Mouse (Mus musculus) heart, embryonic 12.5 days (tissue): ENCODE measurements at regions not wholly inside any gene's neighbourhood (a gene's known extent, or its start where the extent isn't known, plus 50 kb on each side); places are given as distances from the start of the nearest gene placed in this dataset.

ENCODE experiments used
- ATAC-seq: fragments of 200-750 bp; cut with Nextera tagmentation; 2 replicates; pipeline ENCODE4 v1.8.0; 2017; ENCODE audit warnings: moderate TSS enrichment, moderate library complexity; ENCODE audit not compliant: insufficient number of reproducible peaks, low FRiP score
- H3K27ac ChIP-seq: fragments of 300-500 bp; sonication (generic); 2 replicates; pipeline ENCODE4 v1.5.1; 2016; ENCODE audit warnings: mild to moderate bottlenecking, moderate library complexity; ENCODE audit not compliant: poor library complexity, severe bottlenecking
- H3K27me3 ChIP-seq: fragments of 300-500 bp; sonication (generic); replicated peaks from 2 replicates; pipeline ENCODE4 v1.6.1; 2016; ENCODE audit warnings: mild to moderate bottlenecking, moderate library complexity
- H3K36me3 ChIP-seq: fragments of 300-500 bp; sonication (generic); 2 replicates; pipeline ENCODE4 v1.6.1; 2016; ENCODE audit warnings: mild to moderate bottlenecking, moderate library complexity
- H3K4me1 ChIP-seq: fragments of 300-500 bp; sonication (generic); replicated peaks from 2 replicates; pipeline ENCODE4 v1.6.1; 2016; ENCODE audit warnings: mild to moderate bottlenecking
- H3K4me2 ChIP-seq: fragments of 300-500 bp; sonication (generic); 2 replicates; pipeline ENCODE4 v1.6.1; 2016; ENCODE audit warnings: mild to moderate bottlenecking, moderate library complexity
- H3K4me3 ChIP-seq: fragments of 300-500 bp; sonication (generic); 2 replicates; pipeline ENCODE4 v1.5.1; 2016; ENCODE audit warnings: mild to moderate bottlenecking
- H3K9ac ChIP-seq: fragments of 300-500 bp; sonication (generic); 2 replicates; pipeline ENCODE4 v1.6.1; 2016; ENCODE audit warnings: mild to moderate bottlenecking, moderate library complexity
- H3K9me3 ChIP-seq: fragments of 300-500 bp; sonication (generic); replicated peaks from 2 replicates; pipeline ENCODE4 v1.6.1; 2016; ENCODE audit warnings: mild to moderate bottlenecking, moderate library complexity
- WGBS: fragments of 180-500 bp; shearing (Covaris S2); methylation state at CpG from one replicate; pipeline ENCODE4 v1.1.7; 2016; 5-methylcytosine and 5-hydroxymethylcytosine counted together

- Histone ChIP-seq H3K9me3 (no peaks in the 10 kb centered on the region), H3K4me2 (no peak overlapping the region), H3K4me1 (0 out of 2 replicates have a peak, but pooled peaks cover 4% of the 10 kb centered on the region), H3K36me3 (no peaks in the 10 kb centered on the region), H3K4me3 (no peak overlapping the region), H3K9ac (no peak overlapping the region), H3K27ac (no peak overlapping the region), H3K27me3 (no peaks in the 10 kb centered on the region)
- 74% methylated on average over 7 of the region's 7 CpGs for WGBS
- ATAC-seq: no peak
Observed at GRCm38 (mm10) chr12:27597878-27598277, 255.5 kb upstream of the Sox11 start.

GRCm38 (mm10) chr12:27597322-27597721 is 254.9 kb upstream of the Sox11 start:
- H3K4me2 ChIP-seq: no peak overlapping the region
- H3K9me3 ChIP-seq: no peaks in the 10 kb centered on the region
- no peak for ATAC-seq
- H3K9ac ChIP-seq: no peak overlapping the region
- H3K4me3 ChIP-seq: no peak overlapping the region
- no peak overlapping the region for H3K27ac ChIP-seq
- H3K27me3 ChIP-seq: no peaks in the 10 kb centered on the region
- WGBS: 74% methylated on average over 3 of the region's 3 CpGs
- 0 out of 2 replicates have a peak, but pooled peaks cover 4% of the 10 kb centered on the region for H3K4me1 ChIP-seq
- no peaks in the 10 kb centered on the region for H3K36me3 ChIP-seq

- no peak for ATAC-seq
- Histone ChIP-seq H3K27ac (no peak overlapping the region), H3K4me3 (no peak overlapping the region), H3K27me3 (no peaks in the 10 kb centered on the region), H3K4me1 (0 out of 2 replicates have a peak, but pooled peaks cover 4% of the 10 kb centered on the region), H3K9ac (no peak overlapping the region), H3K9me3 (no peaks in the 10 kb centered on the region), H3K4me2 (no peak overlapping the region), H3K36me3 (no peaks in the 10 kb centered on the region)
- WGBS: 71% methylated on average over 2 of the region's 2 CpGs
Observed at GRCm38 (mm10) chr12:27595576-27595975, 253.2 kb upstream of the Sox11 start.

GRCm38 (mm10) chr12:27593436-27593835 is 251.1 kb upstream of the Sox11 start:
- no peak overlapping the region for H3K4me3 ChIP-seq
- no peaks in the 10 kb centered on the region for H3K36me3 ChIP-seq
- H3K4me1 ChIP-seq: 0 out of 2 replicates have a peak, but pooled peaks cover 4% of the 10 kb centered on the region
- H3K9ac ChIP-seq: no peak overlapping the region
- H3K9me3 ChIP-seq: no peaks in the 10 kb centered on the region
- no peak overlapping the region for H3K27ac ChIP-seq
- WGBS: 47% methylated on average over 1 of the region's 1 CpGs
- ATAC-seq: no peak
- no peaks in the 10 kb centered on the region for H3K27me3 ChIP-seq
- H3K4me2 ChIP-seq: no peak overlapping the region

GRCm38 (mm10) chr12:27576109-27576700 is 233.8 kb upstream of the Sox11 start:
- no peaks in the 10 kb centered on the region for H3K9me3 ChIP-seq
- H3K27ac ChIP-seq: no peak overlapping the region
- no peak overlapping the region for H3K4me3 ChIP-seq
- H3K27me3 ChIP-seq: no peaks in the 10 kb centered on the region
- no peak overlapping the region for H3K9ac ChIP-seq
- no peaks in the 10 kb centered on the region for H3K4me1 ChIP-seq
- no peaks in the 10 kb centered on the region for H3K36me3 ChIP-seq
- no peak for ATAC-seq
- 60% methylated on average over 3 of the region's 3 CpGs for WGBS
- no peak overlapping the region for H3K4me2 ChIP-seq

GRCm38 (mm10) chr12:27575629-27576028 is 233.3 kb upstream of the Sox11 start:
- no peaks in the 10 kb centered on the region for H3K4me1 ChIP-seq
- no peak for ATAC-seq
- WGBS: 79% methylated on average over 7 of the region's 7 CpGs

GRCm38 (mm10) chr12:27567250-27567649 is 224.9 kb upstream of the Sox11 start:
- no peak for ATAC-seq

More at GRCm38 (mm10) chr12:27575629-27576028, 233.3 kb upstream of the Sox11 start:
- H3K4me3 ChIP-seq: no peak overlapping the region
- no peaks in the 10 kb centered on the region for H3K9me3 ChIP-seq
- H3K36me3 ChIP-seq: no peaks in the 10 kb centered on the region
- no peak overlapping the region for H3K27ac ChIP-seq
- H3K4me2 ChIP-seq: no peak overlapping the region
- no peak overlapping the region for H3K9ac ChIP-seq
- H3K27me3 ChIP-seq: no peaks in the 10 kb centered on the region

GRCm38 (mm10) chr12:27565965-27566507 is 223.7 kb upstream of the Sox11 start:
- no peak overlapping the region for H3K9ac ChIP-seq
- WGBS: 70% methylated on average over 8 of the region's 8 CpGs
- no peak overlapping the region for H3K4me3 ChIP-seq
- H3K4me1 ChIP-seq: 0 out of 2 replicates have a peak, but pooled peaks cover 3% of the 10 kb centered on the region
- no peak for ATAC-seq
- H3K9me3 ChIP-seq: no peaks in the 10 kb centered on the region
- no peaks in the 10 kb centered on the region for H3K36me3 ChIP-seq
- no peak overlapping the region for H3K4me2 ChIP-seq
- H3K27me3 ChIP-seq: no peaks in the 10 kb centered on the region
- H3K27ac ChIP-seq: no peak overlapping the region

More at GRCm38 (mm10) chr12:27567250-27567649, 224.9 kb upstream of the Sox11 start:
- H3K27ac ChIP-seq: no peak overlapping the region
- H3K36me3 ChIP-seq: no peaks in the 10 kb centered on the region
- no peaks in the 10 kb centered on the region for H3K27me3 ChIP-seq
- no peak overlapping the region for H3K4me2 ChIP-seq
- 0 out of 2 replicates have a peak, but pooled peaks cover 3% of the 10 kb centered on the region for H3K4me1 ChIP-seq
- H3K9ac ChIP-seq: no peak overlapping the region
- no peaks in the 10 kb centered on the region for H3K9me3 ChIP-seq
- 48% methylated on average over 3 of the region's 3 CpGs for WGBS
- no peak overlapping the region for H3K4me3 ChIP-seq

GRCm38 (mm10) chr12:27564641-27565306 is 222.4 kb upstream of the Sox11 start:
- 78% methylated on average over 5 of the region's 5 CpGs for WGBS
- 0 out of 2 replicates have a peak, but pooled peaks cover 3% of the 10 kb centered on the region for H3K4me1 ChIP-seq
- no peak for ATAC-seq
- no peaks in the 10 kb centered on the region for H3K9me3 ChIP-seq
- H3K27ac ChIP-seq: no peak overlapping the region
- H3K4me2 ChIP-seq: no peak overlapping the region
- no peaks in the 10 kb centered on the region for H3K36me3 ChIP-seq
- H3K27me3 ChIP-seq: no peaks in the 10 kb centered on the region
- no peak overlapping the region for H3K9ac ChIP-seq
- H3K4me3 ChIP-seq: no peak overlapping the region

GRCm38 (mm10) chr12:27563900-27564299 is 221.5 kb upstream of the Sox11 start:
- Histone ChIP-seq H3K27ac (no peak overlapping the region), H3K4me2 (no peak overlapping the region), H3K27me3 (no peaks in the 10 kb centered on the region), H3K9ac (no peak overlapping the region), H3K36me3 (no peaks in the 10 kb centered on the region), H3K4me3 (no peak overlapping the region), H3K9me3 (no peaks in the 10 kb centered on the region), H3K4me1 (0 out of 2 replicates have a peak, but pooled peaks cover 3% of the 10 kb centered on the region)
- WGBS: 53% methylated on average over 3 of the region's 3 CpGs
- ATAC-seq: no peak

- Histone ChIP-seq H3K4me1 (no peaks in the 10 kb centered on the region), H3K36me3 (no peaks in the 10 kb centered on the region), H3K4me3 (no peak overlapping the region), H3K27me3 (no peaks in the 10 kb centered on the region), H3K4me2 (no peak overlapping the region), H3K9me3 (no peaks in the 10 kb centered on the region), H3K27ac (no peak overlapping the region), H3K9ac (no peak overlapping the region)
- 36% methylated on average over 1 of the region's 1 CpGs for WGBS
- ATAC-seq: no peak
Observed at GRCm38 (mm10) chr12:27552809-27553208, 210.4 kb upstream of the Sox11 start.
